Mouse (Mus musculus): ENCODE measurements around the gene Irf4.

Irf4 gene

GRCm38 (mm10) chr13:30787960-30788359 is 38.9 kb downstream of the Irf4 start:
- Histone ChIP-seq H3K27me3 (ENCODE audit: insufficient read depth, low read length) (no peaks in the 10 kb centered on the region; the same call in 1 of the 2 replicates), H3K9me3 (ENCODE audit: low read length) (no peaks in the 10 kb centered on the region), H3K4me1 (replicated peaks; ENCODE audit: low read depth, low read length) (peaks cover 12% of the 10 kb centered on the region), H3K36me3 (ENCODE audit: insufficient read depth, low read length) (no peaks in the 10 kb centered on the region), H3K4me3 (replicated peaks; ENCODE audit: low read length) (no peak overlapping the region)
- no peak for TF ChIP-seq POU5F1 (IDR thresholded peaks at IDR 0.05; ENCODE audit: borderline replicate concordance, low read length)
- TF ChIP-seq NANOG (IDR thresholded peaks at IDR 0.05; ENCODE audit: borderline replicate concordance, low read length) = no peak

GRCm38 (mm10) chr13:30788421-30788820 is 39.4 kb downstream of the Irf4 start:
- Histone ChIP-seq H3K9me3 (ENCODE audit: low read length) (no peaks in the 10 kb centered on the region), H3K4me3 (replicated peaks; ENCODE audit: low read length) (no peak overlapping the region), H3K27me3 (ENCODE audit: insufficient read depth, low read length) (no peaks in the 10 kb centered on the region; the same call in 1 of the 2 replicates), H3K36me3 (ENCODE audit: insufficient read depth, low read length) (no peaks in the 10 kb centered on the region), H3K4me1 (replicated peaks; ENCODE audit: low read depth, low read length) (peaks cover 12% of the 10 kb centered on the region)
- no peak for TF ChIP-seq POU5F1 (IDR thresholded peaks at IDR 0.05; ENCODE audit: borderline replicate concordance, low read length)
- no peak for TF ChIP-seq NANOG (IDR thresholded peaks at IDR 0.05; ENCODE audit: borderline replicate concordance, low read length)
- no peak for TF ChIP-seq CTCF (conservative IDR thresholded peaks at IDR 0.05; ENCODE audit: low read length)

- no peaks in the 10 kb centered on the region for H3K36me3 ChIP-seq (ENCODE audit: insufficient read depth, low read length)
Measured at GRCm38 (mm10) chr13:30790016-30790415, 41.0 kb downstream of the Irf4 start.

GRCm38 (mm10) chr13:30792308-30792707 is 43.3 kb downstream of the Irf4 start:
- Histone ChIP-seq H3K4me3 (replicated peaks; ENCODE audit: low read length) (no peak overlapping the region), H3K4me1 (replicated peaks; ENCODE audit: low read depth, low read length) (peaks cover 9% of the 10 kb centered on the region), H3K27me3 (ENCODE audit: insufficient read depth, low read length) (no peaks in the 10 kb centered on the region; the same call in 1 of the 2 replicates), H3K9me3 (ENCODE audit: low read length) (no peaks in the 10 kb centered on the region), H3K36me3 (ENCODE audit: insufficient read depth, low read length) (no peaks in the 10 kb centered on the region)
- TF ChIP-seq NANOG (IDR thresholded peaks at IDR 0.05; ENCODE audit: borderline replicate concordance, low read length) (no peak), POU5F1 (IDR thresholded peaks at IDR 0.05; ENCODE audit: borderline replicate concordance, low read length) (no peak), CTCF (conservative IDR thresholded peaks at IDR 0.05; ENCODE audit: low read length) (no peak)

More at GRCm38 (mm10) chr13:30790016-30790415, 41.0 kb downstream of the Irf4 start:
- no peak for TF ChIP-seq POU5F1 (IDR thresholded peaks at IDR 0.05; ENCODE audit: borderline replicate concordance, low read length)
- Histone ChIP-seq H3K4me1 (replicated peaks; ENCODE audit: low read depth, low read length) (peaks cover 12% of the 10 kb centered on the region), H3K27me3 (ENCODE audit: insufficient read depth, low read length) (no peaks in the 10 kb centered on the region; the same call in 1 of the 2 replicates), H3K4me3 (replicated peaks; ENCODE audit: low read length) (no peak overlapping the region), H3K9me3 (ENCODE audit: low read length) (no peaks in the 10 kb centered on the region)

GRCm38 (mm10) chr13:30792741-30793140 is 43.7 kb downstream of the Irf4 start:
- Histone ChIP-seq H3K27me3 (ENCODE audit: insufficient read depth, low read length) (no peaks in the 10 kb centered on the region; the same call in 1 of the 2 replicates), H3K36me3 (ENCODE audit: insufficient read depth, low read length) (no peaks in the 10 kb centered on the region), H3K4me3 (replicated peaks; ENCODE audit: low read length) (no peak overlapping the region), H3K4me1 (replicated peaks; ENCODE audit: low read depth, low read length) (peaks cover 5% of the 10 kb centered on the region), H3K9me3 (ENCODE audit: low read length) (no peaks in the 10 kb centered on the region)
- TF ChIP-seq POU5F1 (IDR thresholded peaks at IDR 0.05; ENCODE audit: borderline replicate concordance, low read length) (no peak), CTCF (conservative IDR thresholded peaks at IDR 0.05; ENCODE audit: low read length) (no peak), NANOG (IDR thresholded peaks at IDR 0.05; ENCODE audit: borderline replicate concordance, low read length) (no peak)

- TF ChIP-seq CTCF (conservative IDR thresholded peaks at IDR 0.05; ENCODE audit: low read length) = no peak
- no peak for TF ChIP-seq POU5F1 (IDR thresholded peaks at IDR 0.05; ENCODE audit: borderline replicate concordance, low read length)
- TF ChIP-seq NANOG (IDR thresholded peaks at IDR 0.05; ENCODE audit: borderline replicate concordance, low read length) = no peak
- no peaks in the 10 kb centered on the region; the same call in 1 of the 2 replicates for H3K4me1 ChIP-seq (replicated peaks; ENCODE audit: low read depth, low read length)
- H3K9me3 ChIP-seq (ENCODE audit: low read length) = no peaks in the 10 kb centered on the region
- no peak overlapping the region for H3K4me3 ChIP-seq (replicated peaks; ENCODE audit: low read length)
- no peaks in the 10 kb centered on the region; the same call in 1 of the 2 replicates for H3K27me3 ChIP-seq (ENCODE audit: insufficient read depth, low read length)
- no peaks in the 10 kb centered on the region for H3K36me3 ChIP-seq (ENCODE audit: insufficient read depth, low read length)
Measured at GRCm38 (mm10) chr13:30793196-30793595, 44.2 kb downstream of the Irf4 start.

GRCm38 (mm10) chr13:30793616-30794015 is 44.6 kb downstream of the Irf4 start:
- H3K27me3 ChIP-seq (ENCODE audit: insufficient read depth, low read length) = no peaks in the 10 kb centered on the region; the same call in 1 of the 2 replicates
- H3K4me1 ChIP-seq (replicated peaks; ENCODE audit: low read depth, low read length) = no peaks in the 10 kb centered on the region
- H3K4me3 ChIP-seq (replicated peaks; ENCODE audit: low read length) = no peak overlapping the region
- no peaks in the 10 kb centered on the region for H3K36me3 ChIP-seq (ENCODE audit: insufficient read depth, low read length)
- no peaks in the 10 kb centered on the region for H3K9me3 ChIP-seq (ENCODE audit: low read length)
- TF ChIP-seq NANOG (IDR thresholded peaks at IDR 0.05; ENCODE audit: borderline replicate concordance, low read length) (no peak), CTCF (conservative IDR thresholded peaks at IDR 0.05; ENCODE audit: low read length) (no peak), POU5F1 (IDR thresholded peaks at IDR 0.05; ENCODE audit: borderline replicate concordance, low read length) (no peak)

- H3K9me3 ChIP-seq (ENCODE audit: low read length) = no peaks in the 10 kb centered on the region
- no peaks in the 10 kb centered on the region for H3K36me3 ChIP-seq (ENCODE audit: insufficient read depth, low read length)
- H3K27me3 ChIP-seq (ENCODE audit: insufficient read depth, low read length) = no peaks in the 10 kb centered on the region
- no peak for TF ChIP-seq CTCF (conservative IDR thresholded peaks at IDR 0.05; ENCODE audit: low read length)
- no peak for TF ChIP-seq POU5F1 (IDR thresholded peaks at IDR 0.05; ENCODE audit: borderline replicate concordance, low read length)
- no peak for TF ChIP-seq NANOG (IDR thresholded peaks at IDR 0.05; ENCODE audit: borderline replicate concordance, low read length)
- no peak overlapping the region for H3K4me3 ChIP-seq (replicated peaks; ENCODE audit: low read length)
- H3K4me1 ChIP-seq (replicated peaks; ENCODE audit: low read depth, low read length) = no peaks in the 10 kb centered on the region
Measured at GRCm38 (mm10) chr13:30795960-30796359, 46.9 kb downstream of the Irf4 start.

GRCm38 (mm10) chr13:30801886-30802285 is 52.9 kb downstream of the Irf4 start:
- no peaks in the 10 kb centered on the region for H3K27me3 ChIP-seq (ENCODE audit: insufficient read depth, low read length)
- no peak overlapping the region for H3K4me3 ChIP-seq (replicated peaks; ENCODE audit: low read length)
- H3K4me1 ChIP-seq (replicated peaks; ENCODE audit: low read depth, low read length) = no peaks in the 10 kb centered on the region
- TF ChIP-seq NANOG (IDR thresholded peaks at IDR 0.05; ENCODE audit: borderline replicate concordance, low read length) = no peak
- TF ChIP-seq CTCF (conservative IDR thresholded peaks at IDR 0.05; ENCODE audit: low read length) = no peak
- no peak for TF ChIP-seq POU5F1 (IDR thresholded peaks at IDR 0.05; ENCODE audit: borderline replicate concordance, low read length)
- H3K36me3 ChIP-seq (ENCODE audit: insufficient read depth, low read length) = no peaks in the 10 kb centered on the region
- H3K9me3 ChIP-seq (ENCODE audit: low read length) = no peaks in the 10 kb centered on the region
